Mouse (Mus musculus) heart, postnatal 10 days (tissue): ENCODE measurements around the gene Spint3. TPM values are rescaled to one million over a fixed set of nuclear protein-coding genes. Genes with fewer than 3 reads are reported as not detected.

Experiments used
- total RNA-seq, 2 experiments: library from RNA; stranded (reverse); gene quantifications; 2 replicates each; pipeline ENCODE4 v1.2.3; 2021

The Spint3 gene
- total RNA-seq, 2 experiments from 2014 or later = not detected

Other genes with a start within 250 kb of the Spint3 start
- not detected for gene Svs5, start 240.7 kb downstream of the Spint3 start, total RNA-seq
- gene Slpi, start 184.4 kb downstream of the Spint3 start, total RNA-seq = under 1 TPM; 0.45 to 0.77 TPM
- gene Rbpjl, start 170.3 kb downstream of the Spint3 start, total RNA-seq = not detected
- gene Matn4, start 168.3 kb downstream of the Spint3 start, total RNA-seq = 1 to 10 TPM; 1.2 to 2.3 TPM
- 10 to 100 TPM; 24.3 to 39.3 TPM for gene Sdc4, start 129.6 kb downstream of the Spint3 start, total RNA-seq
- 10 to 100 TPM; 21.3 to 25.1 TPM for gene Sys1, start 116.5 kb downstream of the Spint3 start, total RNA-seq
- 1 to 10 TPM; 5.5 to 7.4 TPM for gene Gm20458, start 112.5 kb downstream of the Spint3 start, total RNA-seq
- gene Trp53tg5, start 99.7 kb downstream of the Spint3 start, total RNA-seq = not detected
- 10 to 100 TPM; 17.1 to 18.9 TPM for gene Dbndd2, start 87.4 kb downstream of the Spint3 start, total RNA-seq
- 10 to 100 TPM; 56.4 to 56.8 TPM for gene Pigt, start 75.9 kb downstream of the Spint3 start, total RNA-seq
- gene Wfdc2, start 11.0 kb downstream of the Spint3 start, total RNA-seq = 1 to 10 TPM in 1 of 2 experiments, under 1 TPM in 1; 0.84 to 1.0 TPM
- not detected for gene Wfdc6a, start 12.0 kb upstream of the Spint3 start, total RNA-seq
- not detected for gene Eppin, start 20.1 kb upstream of the Spint3 start, total RNA-seq
- not detected for gene Wfdc6b, start 40.1 kb upstream of the Spint3 start, total RNA-seq
- gene Wfdc8, start 40.2 kb upstream of the Spint3 start, total RNA-seq = not detected
- not detected for gene Wfdc16, start 65.3 kb upstream of the Spint3 start, total RNA-seq
- gene Wfdc10, start 82.6 kb upstream of the Spint3 start, total RNA-seq = not detected
- not detected for gene Wfdc9, start 83.1 kb upstream of the Spint3 start, total RNA-seq
- gene Wfdc11, start 100.6 kb upstream of the Spint3 start, total RNA-seq = not detected
- not detected for gene Wfdc13, start 111.6 kb upstream of the Spint3 start, total RNA-seq
- not detected for gene Spint4, start 125.0 kb upstream of the Spint3 start, total RNA-seq
- gene Spint5, start 141.8 kb upstream of the Spint3 start, total RNA-seq = not detected
- under 1 TPM; 0.17 to 0.40 TPM for gene Wfdc3, start 172.5 kb upstream of the Spint3 start, total RNA-seq
- gene Dnttip1, start 172.5 kb upstream of the Spint3 start, total RNA-seq = 10 to 100 TPM; 35.8 to 38.5 TPM
- 10 to 100 TPM; 31.7 to 32.5 TPM for gene Ube2c, start 196.4 kb upstream of the Spint3 start, total RNA-seq
- under 1 TPM in 1 of 2 experiments, not detected in 1; 0.52 TPM for gene Tnnc2, start 206.5 kb upstream of the Spint3 start, total RNA-seq
- 10 to 100 TPM; 25.9 to 26.3 TPM for gene Snx21, start 212.4 kb upstream of the Spint3 start, total RNA-seq
- gene Acot8, start 231.4 kb upstream of the Spint3 start, total RNA-seq = 10 to 100 TPM; 12.6 to 13.4 TPM
- gene Zswim3, start 231.6 kb upstream of the Spint3 start, total RNA-seq = 1 to 10 TPM; 2.1 to 2.9 TPM
- gene Zswim1, start 249.2 kb upstream of the Spint3 start, total RNA-seq = 1 to 10 TPM; 5.2 to 5.3 TPM